Mouse (Mus musculus) layer of hippocampus, postnatal 10 days (tissue): ENCODE data around the gene Cfap61. TPM values are rescaled to one million over a fixed set of nuclear protein-coding genes. Genes with fewer than 3 reads are reported as not detected.
A peak's percentile ranks its signal among the peaks of the same experiment; 100 is the strongest.

ENCODE experiments used
- DNase-seq, 2 experiments: peaks; one replicate each; pipeline ENCODE4 v3.0.0; 2021; ENCODE audit warnings: low spot score in 2 of 2
- total RNA-seq, 2 experiments: library from RNA; stranded (reverse); gene quantifications; 2 replicates each; pipeline ENCODE4 v1.2.3; 2021

The Cfap61 gene
- total RNA-seq, 2 experiments from 2014 or later, result 3.6 to 4.1 TPM

DNA sequence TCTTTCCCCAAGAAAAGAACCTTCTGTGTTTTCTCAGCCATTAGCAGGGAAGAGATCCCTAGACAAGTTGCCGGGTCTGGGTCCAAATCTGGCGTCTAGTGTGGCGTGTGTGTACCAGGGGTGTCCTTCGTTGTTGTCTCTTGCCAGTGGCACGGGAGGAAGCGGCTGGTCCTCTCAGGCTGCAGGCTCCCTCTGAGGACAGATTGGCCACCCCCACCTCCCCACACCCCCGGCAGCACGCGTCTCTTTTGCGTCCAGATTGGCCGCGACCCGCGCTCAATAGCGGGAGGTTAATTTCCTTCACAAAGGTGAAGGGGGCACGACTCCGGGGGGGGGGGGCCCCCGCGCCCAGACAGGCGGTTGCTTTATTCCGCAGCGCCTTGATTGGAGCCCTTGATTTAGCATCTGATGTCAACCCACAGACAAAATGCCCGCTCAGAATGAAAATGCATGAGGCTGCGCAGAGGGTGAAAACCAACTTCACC, 286.0 kb downstream of the Cfap61 start:
- DNase-seq, result peak in 1 of 2 experiments; percentile 35

DNA sequence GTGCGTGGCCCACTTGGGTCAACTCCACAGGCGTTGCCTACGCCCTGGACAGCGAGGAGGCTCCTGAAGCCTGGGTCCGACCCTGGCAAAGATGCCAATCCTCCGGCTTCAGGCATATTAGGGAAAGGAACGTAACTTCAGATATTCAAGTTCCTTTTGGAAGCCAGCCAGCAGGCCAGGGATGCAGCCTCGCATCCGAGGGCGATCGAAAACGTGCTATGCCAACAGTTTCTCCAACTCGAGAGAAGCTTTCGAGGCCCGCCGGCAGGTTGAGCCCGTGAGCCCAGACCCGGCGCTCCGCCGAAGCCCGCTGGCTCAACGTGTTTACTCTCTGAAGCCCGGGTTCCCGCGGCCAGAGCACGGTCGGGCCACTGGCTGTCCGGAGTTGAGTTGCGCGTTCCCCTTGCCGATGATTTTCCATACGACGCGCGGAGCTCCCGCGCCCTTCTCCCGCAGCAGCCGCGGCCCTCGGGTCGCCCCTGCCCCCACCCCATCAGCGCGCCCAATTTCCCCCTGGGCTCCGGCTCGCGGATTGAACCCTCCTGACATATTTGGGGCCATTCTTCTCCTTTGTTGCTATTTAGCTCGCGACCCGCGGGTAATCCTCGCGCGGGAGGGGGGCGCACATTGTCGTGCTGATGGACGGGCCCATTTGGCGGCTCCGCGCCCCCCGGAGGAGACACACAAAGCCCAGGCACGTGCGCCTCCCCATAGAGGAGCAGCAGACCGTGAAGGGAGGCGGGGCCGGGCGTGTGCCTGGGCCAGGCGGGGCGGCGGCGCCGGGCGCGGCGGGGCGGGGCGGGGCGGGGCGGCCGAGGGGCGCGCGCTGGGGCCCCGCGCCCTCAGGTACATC, 286.7 kb downstream of the Cfap61 start, which contains the start of gene Insm1:
Insm1 (plus strand) TSS at position 846 of the 853 bp plus-strand sequence.
- peak; percentile 55 to 68 for DNase-seq

DNA sequence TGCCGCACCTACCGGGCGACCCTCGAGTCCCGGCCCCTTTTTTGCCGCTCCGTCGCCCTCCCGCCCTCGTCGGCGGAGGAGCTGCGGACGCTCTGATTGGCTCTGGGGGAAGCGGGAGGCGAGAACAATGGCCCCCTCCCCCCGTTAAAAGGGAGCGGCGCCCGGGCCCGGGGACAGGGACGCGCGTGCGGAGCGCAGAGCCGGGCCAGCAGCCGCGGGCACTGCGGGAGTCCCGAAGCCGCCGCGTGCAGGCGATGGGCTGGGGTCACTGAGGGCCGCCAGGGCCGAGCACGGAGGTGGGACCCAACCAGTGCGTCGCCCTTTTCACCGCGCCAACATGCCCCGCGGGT, 287.3 kb downstream of the Cfap61 start:
- peak; percentile 67 to 81 for DNase-seq

DNA sequence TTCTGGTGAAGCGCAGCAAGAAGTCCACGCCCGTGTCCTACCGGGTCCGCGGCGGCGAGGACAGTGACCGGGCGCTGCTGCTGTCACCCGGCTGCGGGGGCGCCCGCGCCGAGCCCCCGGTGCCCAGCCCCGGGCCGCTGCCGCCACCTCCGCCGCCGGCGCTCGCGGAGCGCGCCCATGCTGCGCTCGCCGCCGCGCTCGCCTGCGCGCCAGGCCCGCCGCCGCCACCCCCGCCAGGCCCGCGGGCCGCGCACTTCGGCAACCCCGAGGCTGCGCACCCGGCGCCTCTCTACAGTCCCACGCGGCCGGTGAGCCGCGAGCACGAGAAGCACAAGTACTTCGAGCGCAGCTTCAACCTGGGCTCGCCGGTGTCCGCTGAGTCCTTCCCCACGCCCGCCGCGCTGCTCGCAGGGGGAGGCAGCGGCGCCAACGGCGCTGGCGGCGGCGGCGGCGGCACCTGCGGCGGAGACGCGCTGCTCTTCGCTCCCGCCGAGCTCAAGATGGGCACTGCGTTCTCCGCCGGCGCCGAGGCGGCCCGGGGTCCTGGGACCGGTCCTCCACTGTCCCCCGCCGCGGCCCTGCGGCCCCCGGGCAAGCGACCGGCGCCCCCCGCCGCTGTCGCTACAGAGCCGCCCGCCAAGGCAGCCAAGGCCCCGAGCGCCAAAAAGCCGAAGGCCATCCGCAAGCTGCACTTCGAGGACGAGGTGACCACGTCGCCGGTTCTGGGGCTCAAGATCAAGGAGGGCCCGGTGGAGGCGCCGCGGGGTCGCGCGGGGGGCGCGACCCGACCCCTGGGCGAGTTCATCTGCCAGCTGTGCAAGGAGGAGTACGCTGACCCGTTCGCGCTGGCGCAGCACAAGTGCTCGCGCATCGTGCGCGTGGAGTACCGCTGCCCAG, 287.9 kb downstream of the Cfap61 start:
- peak; percentile 35 to 59 for DNase-seq

DNA sequence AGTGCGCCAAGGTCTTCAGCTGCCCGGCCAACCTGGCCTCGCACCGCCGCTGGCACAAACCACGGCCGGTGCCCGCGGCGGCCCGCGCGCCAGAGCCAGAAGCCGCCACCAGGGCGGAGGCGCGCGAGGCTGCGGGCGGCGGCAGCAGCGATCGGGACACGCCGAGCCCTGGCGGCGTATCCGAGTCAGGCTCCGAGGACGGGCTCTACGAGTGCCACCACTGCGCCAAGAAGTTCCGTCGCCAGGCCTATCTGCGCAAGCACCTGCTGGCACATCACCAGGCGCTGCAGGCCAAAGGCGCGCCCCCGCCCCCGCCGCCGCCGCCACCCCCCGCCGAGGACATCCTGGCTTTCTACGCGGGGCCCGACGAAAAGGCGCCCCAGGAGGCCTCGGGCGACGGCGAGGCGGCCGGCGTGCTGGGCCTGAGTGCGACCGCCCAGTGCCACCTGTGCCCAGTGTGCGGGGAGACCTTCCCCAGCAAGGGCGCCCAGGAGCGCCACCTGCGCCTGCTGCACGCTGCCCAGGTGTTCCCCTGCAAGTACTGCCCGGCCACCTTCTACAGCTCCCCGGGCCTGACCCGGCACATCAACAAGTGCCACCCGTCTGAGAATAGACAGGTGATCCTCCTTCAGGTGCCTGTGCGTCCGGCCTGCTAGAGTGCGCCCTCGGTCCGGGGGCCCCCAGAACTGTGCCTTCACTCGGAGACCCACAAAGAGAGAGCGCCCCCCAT, 288.8 kb downstream of the Cfap61 start:
- DNase-seq, result peak; percentile 27 to 50

DNA sequence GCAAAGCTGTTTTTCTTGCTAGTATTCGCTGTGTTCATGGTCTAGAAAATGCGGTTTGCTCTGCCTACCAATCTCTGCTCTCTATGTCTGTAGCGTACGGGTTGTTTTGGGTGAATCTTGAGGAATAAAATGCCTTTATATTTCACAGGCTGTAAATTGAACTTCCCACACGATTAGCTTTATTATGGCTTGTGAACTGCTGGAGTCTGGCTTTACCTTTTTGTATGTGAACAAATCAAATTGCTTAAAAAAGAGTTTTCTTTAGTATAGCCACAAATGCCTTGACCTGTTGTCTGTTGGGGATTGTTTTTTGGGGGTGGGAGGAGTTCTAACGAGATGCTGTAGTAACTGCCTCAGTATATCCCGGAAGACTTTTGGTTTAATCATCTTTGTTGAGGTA, 289.6 kb downstream of the Cfap61 start:
- no peak for DNase-seq

DNA sequence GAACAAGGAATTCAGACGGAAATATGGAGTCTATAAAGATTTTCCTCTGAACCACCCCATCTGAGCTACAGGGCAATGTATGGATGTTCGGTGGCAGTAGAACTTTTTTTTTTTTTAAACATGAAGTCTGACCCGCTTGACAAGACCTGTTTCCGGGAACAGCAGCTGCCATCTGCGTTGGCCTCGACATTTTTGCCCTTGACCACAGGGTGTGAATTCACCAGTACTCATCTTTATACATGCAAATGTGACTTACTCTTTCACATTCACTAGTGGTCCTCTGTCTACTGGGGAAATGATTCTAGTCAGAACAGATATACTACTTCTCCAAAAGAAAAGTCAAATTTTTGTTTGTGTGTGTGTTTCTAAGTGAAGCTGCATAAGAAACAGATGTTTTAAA, 291.2 kb downstream of the Cfap61 start:
- DNase-seq, result no peak

DNA sequence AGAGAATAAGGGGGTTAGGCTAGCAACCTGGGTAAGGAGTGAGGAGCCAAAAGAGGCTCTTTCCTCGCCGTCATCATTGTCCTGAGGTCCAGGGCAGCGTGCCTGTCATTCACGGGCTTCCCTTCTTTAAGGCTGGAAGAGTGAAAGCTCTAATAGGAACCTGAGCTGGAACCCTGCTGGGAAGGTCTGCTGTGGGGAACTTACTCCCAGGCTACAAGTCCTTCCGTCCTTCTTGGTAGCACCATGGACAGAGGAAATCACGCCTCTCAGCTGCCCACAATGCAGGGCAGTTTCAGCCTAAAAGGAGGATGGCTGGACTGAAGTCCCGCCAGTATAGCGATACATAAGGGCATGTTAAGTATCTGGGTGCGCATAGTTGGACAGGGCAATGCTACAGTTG, 291.9 kb downstream of the Cfap61 start:
- no peak for DNase-seq

DNA sequence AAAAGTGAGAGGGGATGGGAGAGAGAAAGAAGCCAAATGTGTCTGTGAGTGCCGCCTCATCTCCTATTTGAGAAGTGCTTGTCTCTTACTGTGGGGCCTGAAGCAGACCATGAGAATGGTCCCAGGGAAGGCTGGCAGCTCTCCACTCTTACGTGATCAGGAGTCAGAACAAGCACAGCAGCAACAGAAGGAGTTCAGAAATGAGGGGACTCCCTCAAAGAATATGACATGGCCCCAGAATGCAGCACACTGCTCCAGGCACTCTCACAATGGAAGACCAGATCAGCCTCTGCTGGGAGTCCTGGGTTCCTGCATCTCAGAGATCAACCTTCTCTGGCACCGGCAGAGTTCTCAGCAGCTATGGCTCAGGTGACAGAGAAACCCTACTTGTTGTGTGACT, 293.1 kb downstream of the Cfap61 start:
- no peak for DNase-seq

DNA sequence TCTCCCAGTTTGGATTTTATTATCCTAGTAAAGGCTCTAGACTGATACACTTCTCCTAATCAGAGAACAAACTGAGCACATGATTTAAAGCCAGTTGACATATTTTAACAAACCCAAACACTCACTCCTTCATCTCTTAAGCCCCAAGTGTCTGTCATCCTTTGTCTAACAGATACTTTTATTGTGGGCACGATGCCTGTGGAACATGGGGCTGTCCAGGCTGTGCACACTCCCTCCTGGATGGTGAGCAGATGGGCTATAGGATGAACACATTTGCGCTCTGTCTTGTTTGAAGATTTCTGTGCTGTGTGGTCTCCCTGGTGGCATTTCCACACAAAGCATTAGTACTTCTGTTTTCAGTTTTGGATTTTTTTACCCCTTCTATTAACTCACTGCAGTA, 293.9 kb downstream of the Cfap61 start:
- DNase-seq, result no peak

DNA sequence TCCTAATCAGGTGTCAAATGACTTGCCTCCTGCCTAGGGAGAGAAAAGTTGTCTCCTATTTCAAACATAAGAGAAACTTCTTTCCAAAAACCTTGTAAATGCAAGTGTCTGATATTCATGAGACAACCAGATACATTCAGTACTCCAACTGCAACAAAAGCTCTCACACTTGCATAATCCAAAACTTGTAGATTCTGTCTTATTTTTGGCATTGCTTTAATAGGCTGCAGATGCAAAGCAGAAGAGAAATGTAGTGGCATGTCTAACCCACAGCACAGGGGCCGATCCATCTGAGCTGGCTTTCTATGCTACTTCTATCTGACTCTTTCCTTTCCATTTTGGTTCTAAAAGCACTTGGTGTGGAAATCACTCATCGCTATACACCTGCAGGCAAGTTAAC, 296.9 kb downstream of the Cfap61 start:
- no peak for DNase-seq

DNA sequence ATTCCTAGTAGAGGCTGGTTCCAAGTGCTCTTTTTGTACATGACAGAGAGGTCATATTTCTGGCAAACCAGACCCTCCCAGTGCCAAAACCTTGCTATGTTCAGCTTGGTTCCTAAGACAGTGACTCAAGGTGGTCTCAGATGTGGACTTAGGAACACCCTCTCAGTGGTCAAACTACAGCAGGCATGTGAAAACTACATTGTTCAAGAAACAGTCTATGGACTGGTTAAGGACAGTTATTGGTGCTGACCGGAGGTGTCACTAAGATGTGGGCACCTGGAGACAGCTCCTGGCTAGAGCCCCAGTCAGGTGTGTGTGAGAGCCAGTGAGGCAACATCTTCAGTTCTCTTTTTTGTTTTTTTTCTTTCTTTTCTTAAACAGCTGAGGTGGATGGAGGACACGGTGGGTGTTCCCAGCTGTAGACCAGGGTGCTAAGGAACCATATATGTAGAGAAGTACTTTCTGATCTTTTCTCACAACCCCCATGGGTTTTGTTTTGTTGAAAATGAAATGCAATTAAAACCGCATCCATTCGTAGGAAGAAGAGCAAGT, 304.7 kb downstream of the Cfap61 start:
- DNase-seq, result no peak

DNA sequence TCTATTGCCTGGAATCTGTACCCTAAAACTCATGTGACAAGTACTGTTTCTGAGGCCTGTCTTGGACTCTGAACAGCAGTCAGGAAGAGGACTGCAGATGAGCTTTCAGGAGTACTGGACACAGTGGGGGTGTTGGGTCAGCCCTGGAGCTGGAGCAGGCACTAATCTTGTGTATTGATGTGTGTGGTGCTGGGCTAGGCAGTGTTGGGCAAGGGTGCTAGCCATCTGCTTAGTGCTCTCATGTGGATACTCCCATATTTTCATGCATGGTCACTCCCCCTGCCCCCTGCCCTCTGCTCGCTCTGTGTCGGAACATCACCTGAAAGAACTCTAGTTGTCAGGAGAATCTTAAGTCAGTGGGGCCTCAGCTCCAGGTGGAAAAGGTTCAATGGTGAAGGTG, 309.5 kb downstream of the Cfap61 start:
- no peak for DNase-seq

DNA sequence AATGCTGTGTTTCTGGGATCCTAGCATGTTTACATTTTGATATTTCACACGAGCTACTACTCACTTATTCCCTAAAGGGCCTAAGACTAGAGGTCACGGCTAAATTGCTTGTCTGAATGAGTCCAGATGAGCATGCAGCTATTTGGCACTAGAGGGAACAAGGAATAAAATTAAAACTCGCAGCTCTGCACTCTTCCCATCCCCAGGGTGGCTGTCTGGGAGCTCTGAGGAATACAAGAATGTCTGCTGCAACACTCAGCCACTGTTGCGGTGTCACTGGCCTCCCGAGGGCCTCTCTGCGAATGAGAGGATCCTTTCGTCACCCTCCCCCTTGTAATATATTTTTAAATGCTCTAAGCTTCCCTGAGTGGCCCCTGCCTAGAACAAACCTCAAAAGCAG, 310.8 kb downstream of the Cfap61 start:
- DNase-seq, result no peak

DNA sequence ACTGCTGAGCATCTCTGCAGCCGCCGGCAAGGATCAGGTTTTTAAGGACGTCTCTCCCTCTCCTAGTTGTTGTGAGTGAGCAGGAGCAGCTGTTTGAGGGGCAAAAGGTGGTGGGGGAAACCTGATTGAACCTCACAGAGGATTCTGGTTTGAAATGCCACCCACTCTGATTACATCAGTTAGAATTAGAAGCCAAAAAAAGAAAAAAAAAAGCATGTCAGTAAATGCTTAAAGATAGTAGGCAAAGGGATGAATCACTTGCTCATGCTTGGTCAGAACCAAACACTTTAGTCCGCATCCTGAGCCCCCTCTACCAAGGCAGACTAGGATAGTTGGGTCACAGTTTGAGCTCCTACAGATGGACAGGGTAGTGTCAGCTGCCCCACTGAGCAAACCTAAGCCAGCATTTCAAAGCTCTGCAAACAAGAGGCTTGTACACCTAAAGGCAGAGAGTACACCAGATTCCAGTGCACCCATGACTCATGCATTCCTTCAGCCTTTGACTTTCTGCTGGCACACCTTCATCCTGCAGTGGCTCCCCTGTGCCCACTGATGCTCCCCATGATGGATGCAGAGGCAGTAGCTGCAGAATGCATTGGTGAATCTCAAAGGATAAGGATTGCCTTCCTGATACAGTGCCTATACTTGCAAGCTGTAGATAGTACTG, 312.0 kb downstream of the Cfap61 start:
- DNase-seq, result no peak

DNA sequence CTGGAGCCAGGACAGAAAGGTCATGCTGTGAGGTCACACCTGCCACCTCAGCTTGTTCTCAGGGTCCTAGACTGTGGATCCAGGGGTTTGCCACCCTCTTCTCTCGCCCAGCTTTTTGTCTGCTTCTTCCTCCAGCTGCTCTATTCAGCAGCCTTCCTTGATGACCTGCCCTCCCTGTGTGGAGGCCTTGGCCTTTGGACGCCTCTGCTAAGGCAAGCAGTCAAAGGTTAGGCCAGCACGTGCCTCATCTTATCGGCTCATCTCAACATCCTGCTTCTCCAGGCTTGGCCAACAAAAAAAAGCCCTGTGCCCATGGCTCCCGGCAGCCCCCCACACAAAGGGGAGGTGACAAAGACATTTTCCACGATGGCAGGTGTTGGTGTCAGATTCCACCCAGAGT, 313.0 kb downstream of the Cfap61 start:
- no peak for DNase-seq

DNA sequence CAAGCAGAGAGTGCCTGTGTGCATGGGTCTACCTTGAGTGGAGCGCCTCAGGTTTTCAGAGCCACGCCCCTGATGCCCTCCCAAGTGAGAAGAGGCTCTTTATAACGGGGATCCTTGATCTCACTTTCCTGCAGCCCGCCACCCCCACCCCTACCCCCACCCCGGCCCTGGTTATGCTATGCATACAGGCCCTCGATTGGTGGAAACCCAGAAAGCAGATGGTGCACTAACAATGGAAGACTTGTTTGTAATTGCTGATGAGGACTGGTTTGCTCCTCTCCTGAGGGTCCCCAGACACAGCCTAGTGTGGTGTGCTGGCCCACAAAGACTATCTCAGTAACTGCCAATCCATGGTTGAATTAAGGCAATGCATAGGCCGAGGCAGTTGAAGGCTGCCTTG, 314.4 kb downstream of the Cfap61 start:
- no peak for DNase-seq

DNA sequence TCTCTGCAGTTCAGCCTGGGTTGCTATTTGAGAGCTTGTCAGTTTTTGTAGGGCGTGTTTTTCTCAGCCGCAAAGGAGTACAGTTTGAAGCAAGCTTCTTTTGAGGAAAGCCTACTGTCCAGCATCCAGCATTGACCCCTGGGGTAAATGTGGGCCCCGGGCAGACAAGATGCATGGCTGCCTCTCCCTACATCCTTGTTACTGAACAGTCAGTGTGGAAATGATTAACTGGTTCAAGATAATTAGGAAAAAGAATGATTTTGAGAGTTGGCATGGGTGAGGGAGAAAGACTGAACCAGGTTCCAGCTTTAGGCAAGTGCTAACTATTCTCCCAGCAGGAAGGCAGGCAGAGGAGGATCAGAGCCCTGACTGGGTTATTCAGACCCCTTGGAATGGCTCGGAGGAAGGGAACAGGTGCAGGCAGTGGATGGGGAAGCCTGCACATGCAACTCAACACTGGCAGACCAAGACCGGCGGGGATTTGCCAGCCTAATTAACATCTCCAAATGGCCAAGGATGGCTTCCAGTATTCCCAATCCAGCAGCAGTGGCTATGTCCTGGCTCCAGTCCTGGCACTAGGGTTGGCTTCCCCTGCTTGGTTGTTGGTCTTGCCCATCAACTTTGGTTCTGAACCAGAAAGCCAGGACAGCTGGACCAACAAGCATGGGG, 315.8 kb downstream of the Cfap61 start:
- DNase-seq, result peak; percentile 35 to 56

DNA sequence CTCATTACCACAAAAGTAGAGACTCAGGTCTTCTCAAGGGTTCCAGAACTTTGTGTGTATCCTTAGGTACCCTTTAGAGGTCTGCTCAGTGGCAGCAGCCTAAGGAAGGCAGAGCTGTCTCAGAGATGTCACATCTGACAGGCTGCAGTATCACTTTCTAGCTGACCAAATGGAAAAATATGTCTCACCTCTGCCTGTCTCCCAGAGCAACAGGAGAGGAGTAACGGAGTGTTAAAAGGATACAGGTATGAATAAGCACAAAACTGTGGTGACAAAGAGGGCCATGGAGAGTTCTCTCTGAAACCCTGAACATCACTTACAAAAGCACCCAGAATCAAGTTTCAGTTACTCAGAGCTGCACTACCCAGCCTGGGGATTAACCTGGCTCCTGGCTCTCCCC, 319.8 kb downstream of the Cfap61 start:
- no peak for DNase-seq

DNA sequence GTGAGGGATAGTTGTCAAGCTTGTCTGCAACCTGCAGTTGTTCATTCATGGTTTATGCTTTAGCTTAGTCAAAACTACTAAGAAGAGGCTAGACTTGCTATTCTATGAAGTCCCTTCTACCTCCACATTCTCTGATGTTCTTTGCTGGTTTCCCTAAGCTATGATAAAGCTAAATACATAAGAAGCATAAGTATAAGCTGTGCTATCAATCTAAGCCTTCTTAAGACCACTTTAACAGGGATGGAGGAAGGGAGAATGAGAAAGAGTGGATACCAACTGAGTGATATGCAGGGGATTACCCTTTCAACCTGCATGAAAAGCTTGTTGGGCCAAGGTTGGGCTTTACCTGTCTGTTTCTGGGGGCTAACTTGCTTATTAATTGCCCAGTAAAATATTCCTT, 321.1 kb downstream of the Cfap61 start:
- no peak for DNase-seq
